Mouse (Mus musculus): ENCODE data around the gene Slc30a9. TPM values are rescaled to one million over a fixed set of nuclear protein-coding genes. Genes with fewer than 3 reads are reported as not detected.
A peak's percentile ranks its signal among the peaks of the same experiment; 100 is the strongest.

The Slc30a9 gene
- polyA plus RNA-seq, 1 experiment from 2014 or later: 55.4 TPM

DNA sequence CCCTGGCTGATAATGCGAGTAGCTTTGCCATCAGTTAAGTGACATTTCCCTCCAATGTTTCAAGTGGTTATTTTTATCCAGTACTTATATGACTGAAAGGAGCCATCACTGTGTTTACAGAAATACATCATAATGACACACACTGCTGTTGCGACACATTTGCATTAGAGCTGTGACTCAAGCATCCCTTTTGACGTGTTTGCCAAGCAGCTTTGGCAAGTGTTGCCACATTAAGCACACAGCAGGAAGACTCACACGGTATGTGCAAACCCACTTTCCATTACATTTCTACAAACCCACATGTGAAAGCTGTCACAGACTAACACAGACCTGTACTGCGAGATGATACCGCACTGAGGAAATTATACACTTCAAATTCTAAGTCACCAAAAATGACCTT, 87.2 kb downstream of the Slc30a9 start:
- Histone ChIP-seq H3K27me3 (ENCODE audit: insufficient read depth, low read length) (no peaks in the 10 kb centered on the region), H3K4me2 (ENCODE audit: low read depth, low read length) (no peak overlapping the region), H3K27ac (ENCODE audit: low read depth) (no peak overlapping the region), H3K9ac (replicated peaks) (no peak overlapping the region), H3K4me3 (ENCODE audit: low read depth, low read length) (no peak overlapping the region), H3K9me3 (ENCODE audit: low read length) (no peaks in the 10 kb centered on the region), H3K36me3 (replicated peaks; ENCODE audit: insufficient read depth, low read length) (no peaks in the 10 kb centered on the region), H3K4me1 (ENCODE audit: insufficient read depth) (no peaks in the 10 kb centered on the region)
- WGBS (ENCODE audit: insufficient replicate concordance): 58% methylated on average over 6 of the region's 6 CpGs
- ATAC-seq (peak; percentile 67), DNase-seq (peak; percentile 29)
- TF ChIP-seq EP300 (IDR thresholded peaks at IDR 0.05; ENCODE audit: low read depth): peak; percentile 25; the same call in 1 of the 2 replicates
- TF ChIP-seq CTCF (IDR thresholded peaks at IDR 0.05; ENCODE audit: low read depth): no peak

DNA sequence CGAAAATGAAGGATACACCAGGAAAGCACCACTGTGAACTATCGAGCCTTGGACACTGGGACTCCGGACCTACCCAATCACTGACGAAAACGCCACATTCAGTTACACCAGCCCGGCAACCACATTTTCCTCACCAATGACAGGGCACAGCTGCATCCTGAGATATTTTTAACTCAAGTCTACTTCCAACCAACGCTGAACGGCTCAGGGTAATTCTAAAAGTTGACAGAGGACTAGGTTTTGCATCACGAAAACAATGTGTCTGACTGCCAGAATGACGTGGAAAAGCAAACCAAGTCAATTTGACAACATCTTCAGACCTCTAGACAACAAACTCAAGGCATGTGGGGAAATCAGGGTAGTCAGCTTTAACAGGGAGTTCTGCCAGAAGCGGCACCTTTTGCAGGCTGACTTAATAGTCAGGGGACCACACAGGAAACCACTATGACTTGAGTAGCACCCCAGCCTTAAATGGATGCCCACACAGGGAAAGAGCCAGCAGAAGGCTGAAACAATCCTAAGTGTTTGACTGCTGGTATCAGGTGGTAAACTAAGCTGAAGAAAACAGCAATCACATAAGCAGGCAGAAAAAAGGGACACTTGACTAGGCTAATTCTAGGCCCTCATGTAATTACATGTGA, 88.6 kb downstream of the Slc30a9 start:
- Histone ChIP-seq H3K9me3 (ENCODE audit: low read length) (no peaks in the 10 kb centered on the region), H3K9ac (replicated peaks) (no peak overlapping the region), H3K4me3 (ENCODE audit: low read depth, low read length) (no peak overlapping the region), H3K27ac (ENCODE audit: low read depth) (peak overlapping the region; percentile 44; the same call in 1 of the 2 replicates), H3K4me2 (ENCODE audit: low read depth, low read length) (0 out of 2 replicates have a peak overlapping the region, but pooled peaks have one; percentile 19), H3K27me3 (ENCODE audit: insufficient read depth, low read length) (no peaks in the 10 kb centered on the region), H3K4me1 (ENCODE audit: insufficient read depth) (no peaks in the 10 kb centered on the region), H3K36me3 (replicated peaks; ENCODE audit: insufficient read depth, low read length) (no peaks in the 10 kb centered on the region)
- no peak for TF ChIP-seq EP300 (IDR thresholded peaks at IDR 0.05; ENCODE audit: low read depth)
- no peak for TF ChIP-seq CTCF (IDR thresholded peaks at IDR 0.05; ENCODE audit: low read depth)
- DNase-seq: no peak
- WGBS (ENCODE audit: insufficient replicate concordance): 30% methylated on average over 11 of the region's 11 CpGs
- ATAC-seq: peak; percentile 62

- no peak for ATAC-seq
- H3K36me3 ChIP-seq (replicated peaks; ENCODE audit: insufficient read depth, low read length): no peaks in the 10 kb centered on the region
Measured at GRCm38 (mm10) chr5:67397186-67397585, 90.4 kb downstream of the Slc30a9 start.

GRCm38 (mm10) chr5:67399876-67400607, 93.3 kb downstream of the Slc30a9 start:
- Histone ChIP-seq H3K27ac (ENCODE audit: low read depth) (no peak overlapping the region), H3K36me3 (replicated peaks; ENCODE audit: insufficient read depth, low read length) (no peaks in the 10 kb centered on the region), H3K4me2 (ENCODE audit: low read depth, low read length) (no peak overlapping the region), H3K9me3 (ENCODE audit: low read length) (no peaks in the 10 kb centered on the region), H3K4me3 (ENCODE audit: low read depth, low read length) (no peak overlapping the region), H3K9ac (replicated peaks) (no peak overlapping the region), H3K27me3 (ENCODE audit: insufficient read depth, low read length) (no peaks in the 10 kb centered on the region), H3K4me1 (ENCODE audit: insufficient read depth) (peaks cover 3% of the 10 kb centered on the region; the same call in 1 of the 2 replicates)
- no peak for DNase-seq
- WGBS (ENCODE audit: insufficient replicate concordance): 87% methylated on average over 28 of the region's 28 CpGs
- ATAC-seq: no peak
- TF ChIP-seq EP300 (IDR thresholded peaks at IDR 0.05; ENCODE audit: low read depth): no peak
- no peak for TF ChIP-seq CTCF (IDR thresholded peaks at IDR 0.05; ENCODE audit: low read depth)

More at GRCm38 (mm10) chr5:67397186-67397585, 90.4 kb downstream of the Slc30a9 start:
- Histone ChIP-seq H3K4me1 (ENCODE audit: insufficient read depth) (no peaks in the 10 kb centered on the region), H3K9ac (replicated peaks) (no peak overlapping the region), H3K4me2 (ENCODE audit: low read depth, low read length) (no peak overlapping the region), H3K27me3 (ENCODE audit: insufficient read depth, low read length) (no peaks in the 10 kb centered on the region), H3K9me3 (ENCODE audit: low read length) (no peaks in the 10 kb centered on the region), H3K4me3 (ENCODE audit: low read depth, low read length) (no peak overlapping the region), H3K27ac (ENCODE audit: low read depth) (no peak overlapping the region)
- no peak for DNase-seq
- WGBS (ENCODE audit: insufficient replicate concordance): 84% methylated on average over 14 of the region's 14 CpGs
- TF ChIP-seq CTCF (IDR thresholded peaks at IDR 0.05; ENCODE audit: low read depth): no peak
- TF ChIP-seq EP300 (IDR thresholded peaks at IDR 0.05; ENCODE audit: low read depth): no peak

DNA sequence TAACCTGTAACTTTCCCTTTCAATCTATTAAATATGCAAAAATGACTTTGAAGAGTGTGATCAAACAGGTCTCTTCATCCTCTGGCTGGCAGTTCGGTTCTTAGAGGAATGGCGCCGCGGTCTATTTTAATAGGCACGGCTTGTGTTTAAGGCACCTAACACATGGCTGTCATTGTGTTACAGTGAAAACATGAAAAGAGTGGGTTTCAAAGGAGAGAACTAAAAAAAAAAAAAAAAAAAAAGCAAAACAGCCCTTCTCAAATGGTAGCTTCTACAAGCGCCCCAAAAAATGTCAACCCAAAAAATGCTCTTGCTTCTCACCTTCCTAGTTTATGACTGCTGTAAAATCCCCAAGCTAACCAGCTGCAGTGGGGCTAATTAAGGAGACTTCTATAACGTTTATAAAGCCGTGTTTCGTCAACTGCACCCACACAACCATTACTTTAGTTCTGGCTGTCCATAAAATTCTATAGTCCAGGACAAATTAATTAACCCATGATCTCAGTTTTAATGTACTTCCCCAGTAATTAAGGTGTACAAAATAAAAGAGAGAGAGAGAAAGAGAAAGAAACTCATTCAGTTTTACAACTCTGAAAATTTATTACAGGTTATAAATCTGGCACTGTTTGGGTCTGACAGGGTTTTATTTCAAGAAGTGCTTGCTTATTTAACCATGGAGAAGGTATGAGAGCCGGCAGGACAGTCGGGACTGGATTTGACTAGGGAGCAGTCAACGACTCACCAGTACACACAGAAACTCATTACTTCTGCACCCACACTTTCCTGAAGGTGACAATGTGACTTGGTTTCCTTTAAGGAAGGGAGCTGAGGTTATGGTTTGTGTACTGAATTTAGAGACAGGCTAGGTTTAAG, 94.1 kb downstream of the Slc30a9 start:
- H3K27ac ChIP-seq (ENCODE audit: low read depth): no peak overlapping the region
- no peak overlapping the region for H3K4me3 ChIP-seq (ENCODE audit: low read depth, low read length)
- DNase-seq (no peak), ATAC-seq (no peak)
- 80% methylated on average over 12 of the region's 12 CpGs for WGBS (ENCODE audit: insufficient replicate concordance)
- no peaks in the 10 kb centered on the region for H3K27me3 ChIP-seq (ENCODE audit: insufficient read depth, low read length)
- H3K9ac ChIP-seq (replicated peaks): no peak overlapping the region
- H3K4me2 ChIP-seq (ENCODE audit: low read depth, low read length): no peak overlapping the region
- peaks cover 3% of the 10 kb centered on the region; the same call in 1 of the 2 replicates for H3K4me1 ChIP-seq (ENCODE audit: insufficient read depth)
- H3K36me3 ChIP-seq (replicated peaks; ENCODE audit: insufficient read depth, low read length): no peaks in the 10 kb centered on the region
- H3K9me3 ChIP-seq (ENCODE audit: low read length): no peaks in the 10 kb centered on the region
- no peak for TF ChIP-seq EP300 (IDR thresholded peaks at IDR 0.05; ENCODE audit: low read depth)
- TF ChIP-seq CTCF (IDR thresholded peaks at IDR 0.05; ENCODE audit: low read depth): no peak

DNA sequence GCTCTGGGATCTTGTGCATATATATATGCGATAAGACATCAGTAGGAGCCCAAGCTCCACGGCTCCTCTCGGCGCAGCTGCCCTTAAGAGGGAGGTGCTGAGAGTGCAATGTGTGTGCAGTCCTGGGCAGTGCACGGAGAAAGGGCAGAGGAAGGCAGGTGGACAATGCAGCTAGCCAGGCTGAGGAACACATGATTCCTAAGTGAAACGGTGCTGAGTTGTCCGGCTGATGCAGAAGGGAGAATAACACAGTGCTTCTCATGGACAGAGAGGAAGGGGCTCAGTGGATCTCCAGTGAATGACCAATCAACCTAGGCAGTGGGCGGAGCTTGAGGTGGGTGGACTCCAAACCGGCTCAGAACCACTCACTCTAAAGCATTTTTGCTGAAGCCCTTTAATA, 94.9 kb downstream of the Slc30a9 start:
- Histone ChIP-seq H3K27me3 (ENCODE audit: insufficient read depth, low read length) (no peaks in the 10 kb centered on the region), H3K4me2 (ENCODE audit: low read depth, low read length) (no peak overlapping the region), H3K4me1 (ENCODE audit: insufficient read depth) (peaks cover 3% of the 10 kb centered on the region; the same call in 1 of the 2 replicates), H3K4me3 (ENCODE audit: low read depth, low read length) (no peak overlapping the region), H3K27ac (ENCODE audit: low read depth) (no peak overlapping the region), H3K9me3 (ENCODE audit: low read length) (no peaks in the 10 kb centered on the region), H3K9ac (replicated peaks) (no peak overlapping the region), H3K36me3 (replicated peaks; ENCODE audit: insufficient read depth, low read length) (no peaks in the 10 kb centered on the region)
- TF ChIP-seq CTCF (IDR thresholded peaks at IDR 0.05; ENCODE audit: low read depth): no peak
- TF ChIP-seq EP300 (IDR thresholded peaks at IDR 0.05; ENCODE audit: low read depth): no peak
- ATAC-seq (no peak), DNase-seq (no peak)
- 65% methylated on average over 9 of the region's 9 CpGs for WGBS (ENCODE audit: insufficient replicate concordance)

Data from liver, postnatal 0 days (tissue).